Comparison of ENCODE assay signal across 33 mouse cellular contexts in genomic region chr8:50878198-50878597, GRCm38 (mm10).
DNase-seq lines count a peak whose midpoint lies in the region; ATAC-seq and TF ChIP-seq lines count a peak whose summit lies in the region.
"Had no signal": no experiment of that assay in that cellular context is flagged by ENCODE, and none has a peak within 500 bp of the region (broad histone marks: within the 10 kb centered on the region; RNA-seq: fewer than 3 reads in every experiment).

No protein-coding gene starts in this region.

- no peaks in the 10 kb centered on the region for H3K4me1 ChIP-seq in ES-E14 (ENCODE audit: control insufficient read depth in 2 of 2, insufficient read depth in 2 of 2, low read length in 2 of 2, poor library complexity in 1 of 2)
- no peaks in the 10 kb centered on the region for H3K4me1 ChIP-seq in stomach, postnatal 0 days (replicated peaks; ENCODE audit: control insufficient read depth, insufficient read depth)
- H3K4me1 ChIP-seq: embryonic facial prominence, embryonic 10.5 days; embryonic facial prominence, embryonic 13.5 days; forebrain, embryonic 12.5 days; forebrain, embryonic 15.5 days; heart, embryonic 12.5 days; heart, embryonic 15.5 days; hindbrain, embryonic 10.5 days; hindbrain, embryonic 13.5 days; intestine, embryonic 15.5 days had no signal

- DNase-seq in 416B (ENCODE audit: low read depth) = peak; percentile 2
- DNase-seq in A20 (ENCODE audit: low read depth, low spot score) = peak; percentile 2
- DNase-seq in ES-E14 (ENCODE audit: low read depth, low spot score) = peak; percentile 21
- no peak for DNase-seq in stomach, postnatal 0 days (ENCODE audit: low spot score)
- DNase-seq in thymus, postnatal 14 days = no peak
- no peak for DNase-seq in adrenal gland, postnatal 25 days
- DNase-seq: adrenal gland, adult 8-10 months; adrenal gland, postnatal 36 days; B cell, adult 2 months; cerebellum, adult 18-20 months; cerebellum, adult 9-11 months; cerebellum, postnatal 36 days; embryo, embryonic 11 days; gastrocnemius, postnatal 10 days; heart, adult 18-20 months; heart, postnatal 10 days; heart, postnatal 36 days; kidney, adult 11 months had no signal

- no peaks in the 10 kb centered on the region for H3K9me3 ChIP-seq in ES-E14 (ENCODE audit: control insufficient read depth, insufficient read depth, low read depth, low read length)
- no peaks in the 10 kb centered on the region for H3K9me3 ChIP-seq in stomach, postnatal 0 days (ENCODE audit: control insufficient read depth, low read length)
- H3K9me3 ChIP-seq: embryonic facial prominence, embryonic 10.5 days; embryonic facial prominence, embryonic 13.5 days; forebrain, embryonic 12.5 days; forebrain, embryonic 15.5 days; heart, embryonic 12.5 days; heart, embryonic 15.5 days; hindbrain, embryonic 10.5 days; hindbrain, embryonic 13.5 days; intestine, embryonic 15.5 days had no signal

- H3K9ac ChIP-seq in ES-E14 (ENCODE audit: insufficient read depth, low read depth, low read length, poor library complexity, severe bottlenecking) = no peak overlapping the region
- no peak overlapping the region for H3K9ac ChIP-seq in stomach, postnatal 0 days (ENCODE audit: low read length)
- H3K9ac ChIP-seq: embryonic facial prominence, embryonic 13.5 days; forebrain, embryonic 12.5 days; forebrain, embryonic 15.5 days; heart, embryonic 12.5 days; heart, embryonic 15.5 days; hindbrain, embryonic 13.5 days; intestine, embryonic 15.5 days had no signal

- H3K4me2 ChIP-seq in stomach, postnatal 0 days (replicated peaks; ENCODE audit: low read depth) = no peak overlapping the region
- H3K4me2 ChIP-seq: embryonic facial prominence, embryonic 13.5 days; forebrain, embryonic 12.5 days; forebrain, embryonic 15.5 days; heart, embryonic 12.5 days; heart, embryonic 15.5 days; hindbrain, embryonic 13.5 days; intestine, embryonic 15.5 days had no signal

- no peak for ATAC-seq in stomach, postnatal 0 days (ENCODE audit: low FRiP score, low TSS enrichment)
- ATAC-seq: activated CD4-positive, CD25-positive, alpha-beta regulatory T cell, adult 4 months; forebrain, embryonic 15.5 days; hindbrain, embryonic 16.5 days; intestine, embryonic 15.5 days; Patski had no signal

- in situ Hi-C loops in ES-E14 (cut with MboI; ENCODE audit: low sequenced_read_pairs in 2 of 2, unreplicated experiment in 2 of 2) = no loop called here

- TF ChIP-seq CTCF in stomach, postnatal 0 days (IDR thresholded peaks at IDR 0.05; ENCODE audit: low read depth) = peak; percentile 7; the same call in 1 of the 2 replicates

- no peaks in the 10 kb centered on the region for H3K36me3 ChIP-seq in ES-E14 (ENCODE audit: control insufficient read depth, insufficient read depth, low read length, poor library complexity, severe bottlenecking)
- no peaks in the 10 kb centered on the region for H3K36me3 ChIP-seq in stomach, postnatal 0 days (ENCODE audit: control insufficient read depth, insufficient read depth, low read length)
- H3K36me3 ChIP-seq: embryonic facial prominence, embryonic 10.5 days; embryonic facial prominence, embryonic 13.5 days; forebrain, embryonic 12.5 days; forebrain, embryonic 15.5 days; G1E; heart, embryonic 12.5 days; heart, embryonic 15.5 days; hindbrain, embryonic 10.5 days; hindbrain, embryonic 13.5 days; intestine, embryonic 15.5 days had no signal

- no peak overlapping the region for H3K27ac ChIP-seq in ES-E14 (ENCODE audit: insufficient read depth, low read depth, low read length, poor library complexity, severe bottlenecking)
- no peak overlapping the region for H3K27ac ChIP-seq in stomach, postnatal 0 days (replicated peaks)
- H3K27ac ChIP-seq: embryonic facial prominence, embryonic 10.5 days; embryonic facial prominence, embryonic 13.5 days; forebrain, embryonic 12.5 days; forebrain, embryonic 15.5 days; heart, embryonic 15.5 days; hindbrain, embryonic 10.5 days; hindbrain, embryonic 13.5 days; intestine, embryonic 15.5 days had no signal

- WGBS in stomach, postnatal 0 days = 89% methylated on average over 5 of the region's 5 CpGs

- H3K4me3 ChIP-seq in ES-E14 (ENCODE audit: insufficient read depth in 1 of 2, low read depth in 1 of 2, low read length in 2 of 2, poor library complexity in 1 of 2, severe bottlenecking in 1 of 2) = no peak overlapping the region
- no peak overlapping the region for H3K4me3 ChIP-seq in stomach, postnatal 0 days (ENCODE audit: low read depth, low read length)
- H3K4me3 ChIP-seq: embryonic facial prominence, embryonic 10.5 days; embryonic facial prominence, embryonic 13.5 days; erythroblast, embryonic 14.5 days; forebrain, embryonic 12.5 days; forebrain, embryonic 15.5 days; heart, embryonic 12.5 days; heart, embryonic 15.5 days; hindbrain, embryonic 10.5 days; hindbrain, embryonic 13.5 days; intestine, embryonic 15.5 days had no signal

- no peaks in the 10 kb centered on the region for H3K27me3 ChIP-seq in stomach, postnatal 0 days (ENCODE audit: control insufficient read depth, insufficient read depth, low read length)
- H3K27me3 ChIP-seq: CH12.LX; embryonic facial prominence, embryonic 13.5 days; forebrain, embryonic 12.5 days; forebrain, embryonic 15.5 days; heart, embryonic 12.5 days; heart, embryonic 15.5 days; hindbrain, embryonic 13.5 days; intestine, embryonic 15.5 days; Patski had no signal

- TF ChIP-seq EP300 in stomach, postnatal 0 days (optimal IDR thresholded peaks at IDR 0.05) = no peak

TF ChIP-seq in ES-E14, 5 proteins besides CTCF, POLR2A, EP300 and RAD21:
- TF ChIP-seq MAFK (IDR thresholded peaks at IDR 0.05; ENCODE audit: insufficient read depth, low read depth, low read length) = no peak
- no peak for TF ChIP-seq ZNF384 (IDR thresholded peaks at IDR 0.05; ENCODE audit: low read depth, low read length)
- no peak for TF ChIP-seq CHD2 (IDR thresholded peaks at IDR 0.05; ENCODE audit: low read depth, low read length)
- TF ChIP-seq ZC3H11A (IDR thresholded peaks at IDR 0.05; ENCODE audit: borderline replicate concordance, low read depth, low read length) = no peak
- no peak for TF ChIP-seq HCFC1 (IDR thresholded peaks at IDR 0.05; ENCODE audit: borderline replicate concordance, insufficient read depth, low read length)

Comparison
In these comparisons a context has a peak if more than half of its experiments do, and no peak if none do; other contexts are left out.
1. DNase-seq: peak in 416B (single experiment), A20 (single experiment) and ES-E14 (single experiment); none in stomach, postnatal 0 days (single experiment), thymus, postnatal 14 days (single experiment) and adrenal gland, postnatal 25 days (single experiment).